Mouse (Mus musculus): ENCODE data around the gene Slitrk4.

Gene Slitrk4

GRCm38 (mm10) chrX:64276290-64277125 is at the start of gene Slitrk4:
Gene Slitrk4 (minus strand): TSS chrX:64276996.
- DNase-seq (ENCODE audit: low spot score), result no peak

- DNase-seq (ENCODE audit: low spot score), result no peak
Measured at GRCm38 (mm10) chrX:64319501-64319900, 42.7 kb upstream of the Slitrk4 start.

- DNase-seq (ENCODE audit: low spot score), result no peak
Measured at GRCm38 (mm10) chrX:64277991-64278301, 1.1 kb upstream of the Slitrk4 start.

GRCm38 (mm10) chrX:64277126-64277990 is 562 bp upstream of the Slitrk4 start:
- DNase-seq (ENCODE audit: low spot score), result no peak

- DNase-seq (ENCODE audit: low spot score), result no peak
Measured at GRCm38 (mm10) chrX:64275501-64276289, 1.1 kb downstream of the Slitrk4 start.

- no peak for DNase-seq (ENCODE audit: low spot score)
Measured at GRCm38 (mm10) chrX:64263481-64263880, 13.3 kb downstream of the Slitrk4 start.
